Mouse (Mus musculus) G1E (cell line): ENCODE measurements around the gene Grn.

Source experiments
- CTCF ChIP-seq: IDR thresholded peaks from 2 replicates; pipeline ENCODE4 v1.5.1; 2012; ENCODE audit warnings: low read depth, low read length, inconsistent platforms, mixed read lengths
- GATA1 ChIP-seq: IDR thresholded peaks from 2 replicates; pipeline ENCODE4 v1.6.1; 2012; ENCODE audit warnings: borderline replicate concordance, low read length, inconsistent platforms, mixed read lengths
- POLR2AphosphoS5 ChIP-seq: IDR thresholded peaks from 2 replicates; pipeline ENCODE4 v1.6.1; 2012; ENCODE audit warnings: low read depth, low read length, inconsistent platforms; ENCODE audit not compliant: insufficient replicate concordance
- TAL1 ChIP-seq: conservative IDR thresholded peaks from 2 replicates; pipeline ENCODE4 v1.6.1; 2012; ENCODE audit warnings: low read depth, low read length, inconsistent platforms, mixed read lengths

DNA sequence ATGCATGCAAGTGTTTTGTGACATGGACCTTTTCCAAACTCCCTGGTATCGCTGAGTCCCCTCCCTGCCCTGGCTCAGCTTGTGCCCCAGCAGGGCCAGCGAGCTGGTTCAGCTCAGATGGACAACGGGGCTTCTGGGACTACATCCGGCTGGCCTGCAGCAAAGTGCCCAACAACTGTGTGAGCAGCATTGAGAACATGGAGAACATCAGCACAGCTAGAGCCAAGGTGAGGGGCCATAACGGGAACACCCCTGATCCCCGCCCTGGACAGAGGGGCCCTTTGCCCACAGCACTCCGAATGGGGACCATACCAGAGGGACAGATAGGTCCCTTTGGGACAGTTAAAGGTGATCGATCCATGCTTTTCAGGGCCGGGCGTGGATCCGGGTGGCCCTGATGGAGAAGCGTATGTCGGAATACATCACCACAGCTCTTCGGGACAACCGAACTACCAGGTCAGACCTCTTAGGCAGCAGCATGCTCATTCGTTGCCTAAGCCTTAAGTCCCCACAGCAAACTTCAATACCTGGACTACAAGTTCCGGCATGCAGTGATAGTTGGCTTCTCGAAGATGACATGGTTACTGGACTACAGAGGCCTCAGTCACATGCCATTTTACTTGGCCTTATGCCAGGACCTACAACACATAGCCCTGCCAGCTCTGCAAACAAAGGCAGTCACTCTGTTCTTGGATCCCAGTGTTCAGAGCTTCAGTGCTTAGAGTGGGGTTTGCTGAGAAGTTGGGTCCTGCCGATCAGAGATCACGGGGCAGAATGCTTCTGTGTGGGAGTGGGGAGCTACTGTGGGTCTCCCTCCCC is 31.9 kb upstream of the Grn start:
- TF ChIP-seq CTCF (no peak), POLR2AphosphoS5 (no peak), GATA1 (no peak), TAL1 (no peak)
